Comparison of ENCODE assay signal across 1 mouse cellular context in the genomic region with DNA sequence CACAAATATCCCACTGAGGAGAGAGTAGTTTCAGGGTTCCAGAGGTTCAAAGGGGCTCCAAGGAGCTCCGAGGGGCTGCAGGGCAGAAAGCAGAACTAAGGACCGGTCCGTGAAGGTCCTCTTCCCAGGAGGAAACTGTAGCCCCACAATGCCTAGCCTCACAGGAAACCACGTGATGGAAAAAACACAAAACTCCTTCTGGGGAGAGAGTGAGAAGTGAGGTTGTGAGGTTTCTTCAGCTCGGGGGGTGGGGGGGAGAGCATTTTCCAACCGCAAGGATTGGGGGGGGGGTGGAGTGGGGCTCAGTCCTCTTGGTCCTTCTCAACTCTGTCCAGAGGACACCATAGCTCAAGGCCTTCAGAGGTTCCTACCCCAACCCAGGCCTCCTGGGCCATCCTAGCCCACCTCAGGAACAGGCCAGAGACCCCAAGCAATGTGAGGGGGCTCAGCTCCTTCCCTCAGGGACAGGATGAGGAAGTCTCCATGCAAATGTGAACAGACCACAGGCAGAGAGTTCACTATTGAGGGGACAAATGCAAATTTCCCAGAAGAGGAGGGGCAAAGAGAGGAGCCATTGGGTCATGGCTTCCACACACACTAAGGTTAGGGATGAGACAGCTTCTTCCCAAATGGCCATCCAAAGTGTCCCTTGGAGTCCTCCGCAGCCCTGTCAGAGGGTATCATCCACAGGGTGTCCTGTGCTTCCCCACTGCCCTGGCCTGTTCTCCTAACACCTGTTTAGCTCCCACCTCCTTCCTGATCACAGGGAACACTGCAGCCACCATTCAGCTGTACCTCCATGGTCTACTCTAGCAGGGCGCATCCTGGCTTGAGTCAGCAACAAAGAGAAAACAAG.
A peak's percentile ranks its signal among the peaks of the same experiment; 100 is the strongest.
TF ChIP-seq lines count a peak whose summit lies in the region.

No protein-coding gene starts in this region.

TF ChIP-seq in MEL, 35 proteins besides CTCF, POLR2A, EP300 and RAD21:
- TF ChIP-seq CHD2 (IDR thresholded peaks at IDR 0.05; ENCODE audit: low read length) = no peak
- TF ChIP-seq TAL1 (IDR thresholded peaks at IDR 0.05; ENCODE audit: low read length) = no peak
- TF ChIP-seq TBP (IDR thresholded peaks at IDR 0.05; ENCODE audit: low read depth, low read length) = no peak
- TF ChIP-seq ZC3H11A (IDR thresholded peaks at IDR 0.05; ENCODE audit: low read depth, low read length) = no peak
- no peak for TF ChIP-seq CHD1 (IDR thresholded peaks at IDR 0.05; ENCODE audit: low read depth, low read length)
- TF ChIP-seq SMC3 (IDR thresholded peaks at IDR 0.05; ENCODE audit: low read depth, low read length) = no peak
- no peak for TF ChIP-seq SIN3A (IDR thresholded peaks at IDR 0.05; ENCODE audit: low read length)
- no peak for TF ChIP-seq KAT2A (conservative IDR thresholded peaks at IDR 0.05; ENCODE audit: low read depth, low read length)
- TF ChIP-seq BHLHE40 (IDR thresholded peaks at IDR 0.05; ENCODE audit: borderline replicate concordance, low read depth, low read length) = no peak
- TF ChIP-seq USF2 (IDR thresholded peaks at IDR 0.05; ENCODE audit: borderline replicate concordance in 1 of 2, insufficient read depth in 1 of 2, low read depth in 1 of 2, low read length in 2 of 2) = peak in 1 of 2 experiments; percentile 38; a peak in 1 of 4 replicates
- TF ChIP-seq NRF1 (IDR thresholded peaks at IDR 0.05; ENCODE audit: insufficient read depth, low read depth, low read length, poor library complexity, severe bottlenecking) = no peak
- peak; percentile 80 for TF ChIP-seq USF1 (IDR thresholded peaks at IDR 0.05; ENCODE audit: low read depth, low read length)
